Mouse (Mus musculus) cerebellum, adult 18-20 months (tissue): Measurements from ENCODE around the gene Rnf5.

Source experiments
- DNase-seq, 2 experiments: peaks; one replicate each; pipeline ENCODE4 v3.0.0; 2021

Rnf5 gene

GRCm38 (mm10) chr17:34585121-34585520 lies 18.4 kb downstream of the Rnf5 start:
- peak in 1 of 2 experiments; percentile 23 for DNase-seq

GRCm38 (mm10) chr17:34583819-34584218 lies 19.7 kb downstream of the Rnf5 start:
- no peak for DNase-seq

DNA sequence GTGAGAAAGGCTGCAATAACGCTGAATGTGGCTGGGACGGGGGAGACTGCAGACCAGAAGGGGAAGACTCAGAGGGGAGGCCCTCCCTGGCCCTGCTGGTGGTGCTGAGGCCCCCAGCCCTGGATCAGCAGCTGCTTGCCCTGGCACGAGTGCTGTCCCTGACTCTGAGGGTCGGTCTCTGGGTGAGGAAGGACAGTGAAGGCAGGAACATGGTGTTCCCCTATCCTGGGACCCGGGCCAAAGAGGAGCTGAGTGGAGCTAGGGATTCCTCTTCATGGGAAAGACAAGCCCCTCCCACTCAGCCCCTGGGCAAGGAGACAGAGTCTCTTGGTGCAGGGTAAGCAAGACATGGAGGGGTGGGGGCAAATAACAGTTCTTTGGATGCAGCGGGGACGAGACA lies 20.1 kb downstream of the Rnf5 start:
- DNase-seq = peak in 1 of 2 experiments; percentile 14

GRCm38 (mm10) chr17:34582528-34582927 lies 21.0 kb downstream of the Rnf5 start:
- DNase-seq = no peak

- DNase-seq = no peak
These were observed 25.4 kb downstream of the Rnf5 start for GRCm38 (mm10) chr17:34578070-34578469.

DNA sequence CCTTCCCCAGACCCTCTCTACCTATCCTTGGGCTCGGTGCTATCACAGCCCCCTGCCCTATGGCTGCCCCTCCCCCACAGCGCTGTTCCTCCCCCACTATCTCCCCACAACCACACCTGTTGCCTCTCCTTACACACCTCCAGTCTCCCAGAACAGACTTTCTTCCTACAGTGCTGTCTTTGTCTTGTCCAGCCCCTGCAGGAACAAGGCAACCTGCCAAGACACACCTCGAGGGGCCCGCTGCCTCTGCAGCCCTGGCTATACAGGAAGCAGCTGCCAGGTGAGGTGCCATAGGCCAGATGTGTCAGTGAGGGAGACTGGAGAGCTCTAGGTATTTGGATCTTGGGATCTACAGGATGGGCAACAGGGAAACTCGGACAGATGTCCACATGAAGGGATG lies 26.9 kb downstream of the Rnf5 start:
- DNase-seq = no peak

GRCm38 (mm10) chr17:34572361-34572760 lies 31.1 kb downstream of the Rnf5 start:
- no peak for DNase-seq

- DNase-seq = no peak
These were observed 31.6 kb downstream of the Rnf5 start for GRCm38 (mm10) chr17:34571875-34572274.

DNA sequence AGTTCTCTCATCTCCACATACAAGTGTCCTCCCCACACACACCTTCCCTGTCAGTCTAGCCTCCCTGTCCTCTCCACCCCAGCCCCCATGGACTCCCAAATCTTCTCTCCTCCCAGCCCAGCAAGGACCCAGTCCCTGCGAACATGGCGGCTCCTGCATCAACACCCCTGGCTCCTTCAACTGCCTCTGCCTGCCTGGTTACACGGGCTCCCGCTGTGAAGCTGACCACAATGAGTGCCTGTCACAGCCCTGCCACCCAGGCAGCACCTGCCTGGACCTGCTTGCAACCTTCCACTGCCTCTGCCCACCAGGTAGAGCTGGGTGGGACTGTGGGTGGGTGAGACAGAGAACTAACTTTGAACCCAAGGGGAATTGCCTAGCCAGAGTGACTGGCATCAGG lies 33.6 kb downstream of the Rnf5 start:
- DNase-seq = no peak

- DNase-seq = no peak
These were observed 35.1 kb downstream of the Rnf5 start for GRCm38 (mm10) chr17:34568421-34568820.

GRCm38 (mm10) chr17:34567311-34567710 lies 36.2 kb downstream of the Rnf5 start:
- DNase-seq = no peak

DNA sequence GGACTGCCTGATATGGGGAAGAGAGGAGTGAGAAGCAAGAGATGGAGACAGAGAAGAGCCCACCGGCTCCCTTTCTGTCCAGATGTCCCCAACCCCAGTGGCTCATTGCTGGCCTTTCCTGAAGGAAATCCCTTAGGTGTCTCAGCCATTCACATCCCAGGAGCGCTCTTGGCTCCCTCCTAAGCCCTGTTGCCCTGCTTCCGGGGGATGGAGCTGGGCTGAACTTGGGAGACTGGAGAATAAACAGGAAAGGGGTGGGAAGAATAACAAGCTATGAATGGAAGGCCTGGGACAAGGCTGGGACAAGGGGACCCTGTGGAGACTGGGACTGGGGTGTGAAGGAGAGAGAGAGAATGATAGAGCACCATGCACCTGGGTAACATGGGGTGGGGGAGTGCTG lies 38.7 kb downstream of the Rnf5 start:
- no peak for DNase-seq

DNA sequence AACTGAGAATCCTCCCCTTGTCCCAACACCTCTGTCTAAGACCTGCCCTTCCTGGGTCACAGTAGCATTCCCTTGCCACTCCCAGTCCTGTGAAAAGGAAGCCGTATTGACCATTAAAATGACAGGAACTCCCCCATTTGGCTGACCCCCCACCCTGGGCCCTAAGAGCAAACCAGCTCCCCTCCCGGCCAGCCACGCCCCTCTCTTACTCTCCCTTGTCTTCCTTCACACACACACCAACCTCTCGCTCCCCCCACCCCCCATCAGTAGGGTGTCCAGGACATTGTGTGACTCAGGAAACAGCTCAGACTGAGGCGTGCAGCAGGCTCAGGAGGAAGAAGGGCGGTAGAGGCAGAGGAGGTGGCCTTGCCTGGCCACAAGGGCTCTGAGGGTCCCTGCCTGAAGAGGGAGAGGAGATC lies 39.5 kb downstream of the Rnf5 start, which contains the start of gene Notch4:
TSS of gene Notch4 (plus strand) at position 266 of the 419 bp plus-strand sequence.
- no peak for DNase-seq

DNA sequence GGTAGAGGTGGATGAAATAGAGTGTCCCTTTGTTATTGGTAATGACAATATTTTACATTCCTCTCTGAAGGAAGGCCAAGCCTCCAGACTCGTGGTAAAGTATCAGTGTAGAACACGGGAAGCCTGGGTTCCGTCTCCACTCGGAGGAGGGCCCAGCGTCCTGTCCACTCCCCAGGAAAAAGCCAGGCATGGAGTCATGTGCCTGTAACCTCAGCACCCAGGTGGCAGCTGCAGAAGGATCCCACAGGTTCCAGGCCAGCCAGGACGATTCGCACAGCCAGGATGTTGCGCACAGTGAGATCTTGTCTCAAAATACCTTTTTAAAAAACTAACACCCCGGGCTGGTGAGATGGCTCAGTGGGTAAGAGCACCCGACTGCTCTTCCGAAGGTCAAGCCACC lies 40.1 kb downstream of the Rnf5 start:
- no peak for DNase-seq

GRCm38 (mm10) chr17:34562595-34562994 lies 40.9 kb downstream of the Rnf5 start:
- DNase-seq = no peak

DNA sequence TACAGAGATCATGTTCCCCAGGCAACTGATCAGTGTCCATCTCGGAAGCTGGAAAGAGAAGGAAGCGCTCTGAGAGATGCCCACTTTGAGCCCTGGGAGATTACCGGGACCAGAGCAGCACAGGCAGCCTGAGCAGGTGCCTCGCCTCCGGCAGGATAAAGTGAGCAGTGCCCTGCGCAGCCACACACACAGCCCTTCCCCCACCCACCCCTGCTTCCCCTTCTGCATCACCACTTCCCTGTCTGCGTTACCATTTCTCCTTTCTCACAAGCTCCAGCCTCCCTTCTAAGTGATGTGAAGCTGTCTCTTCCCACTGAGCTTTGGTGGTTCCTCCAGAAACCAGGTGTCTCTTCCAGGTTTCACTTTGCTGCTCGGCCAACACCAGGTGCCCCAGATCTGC lies 42.3 kb downstream of the Rnf5 start:
- DNase-seq = no peak

DNA sequence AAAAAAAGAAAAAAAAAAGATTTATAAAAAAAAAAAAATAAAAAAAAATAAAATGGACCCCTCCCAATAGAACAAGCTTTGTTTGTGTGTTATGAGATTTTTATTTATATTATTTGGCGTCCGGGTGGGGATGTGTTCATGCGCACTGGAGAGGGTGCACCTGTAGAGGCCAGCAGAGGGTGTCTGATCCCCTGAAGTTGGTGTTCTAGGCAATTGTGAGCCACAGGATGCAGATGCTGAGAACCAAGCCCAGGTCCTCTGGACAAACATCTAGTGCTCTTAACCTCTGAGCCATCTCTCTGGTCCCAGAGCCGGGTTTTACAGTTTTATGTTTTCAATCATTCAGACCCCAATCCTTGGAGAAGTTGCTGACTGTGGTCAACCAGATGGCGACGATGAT lies 43.1 kb downstream of the Rnf5 start:
- DNase-seq = no peak

GRCm38 (mm10) chr17:34559895-34560294 lies 43.6 kb downstream of the Rnf5 start:
- DNase-seq = no peak

- DNase-seq = no peak
These were observed 44.4 kb downstream of the Rnf5 start for GRCm38 (mm10) chr17:34559116-34559515.

- no peak for DNase-seq
These were observed 46.1 kb downstream of the Rnf5 start for GRCm38 (mm10) chr17:34557411-34557810.

GRCm38 (mm10) chr17:34556406-34556805 lies 47.1 kb downstream of the Rnf5 start:
- no peak for DNase-seq

DNA sequence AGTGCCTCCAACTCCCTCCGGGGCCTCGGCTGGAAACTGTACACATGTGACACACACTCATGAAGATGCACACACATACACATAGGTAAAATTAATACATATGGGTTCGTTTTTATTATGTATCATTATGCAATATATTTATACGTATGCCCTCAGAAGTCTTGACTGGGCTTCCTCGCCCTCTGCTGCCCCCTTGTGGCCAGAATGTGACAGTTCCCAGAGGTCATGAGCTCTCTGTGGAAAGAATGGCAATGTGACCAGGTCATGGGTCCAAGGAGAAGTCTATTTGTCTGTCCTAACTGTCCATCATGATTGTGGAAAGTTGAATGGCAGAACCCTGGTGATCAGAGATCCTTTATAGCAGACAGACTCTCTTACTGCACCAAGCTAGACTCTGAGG lies 48.0 kb downstream of the Rnf5 start:
- DNase-seq = peak; percentile 73 to 79
